Mouse (Mus musculus) limb, embryonic 13.5 days (tissue): ENCODE measurements around the gene Slc39a7. TPM values are rescaled to one million over a fixed set of nuclear protein-coding genes. Genes with fewer than 3 reads are reported as not detected.

Experiments
- ATAC-seq: fragments of 200-750 bp; cut with Nextera tagmentation; 2 replicates; pipeline ENCODE4 v1.8.0; 2017; ENCODE audit warnings: low read depth, moderate number of reproducible peaks, moderate TSS enrichment; ENCODE audit not compliant: low FRiP score
- H3K27ac ChIP-seq: fragments of 300-500 bp; sonication (generic); 2 replicates; pipeline ENCODE4 v1.5.1; 2015; ENCODE audit warnings: inconsistent platforms, mild to moderate bottlenecking, moderate library complexity
- H3K27me3 ChIP-seq: fragments of 300-500 bp; sonication (generic); 2 replicates; pipeline ENCODE4 v1.6.1; 2015; ENCODE audit warnings: mild to moderate bottlenecking, inconsistent platforms
- H3K36me3 ChIP-seq: fragments of 300-500 bp; sonication (generic); 2 replicates; pipeline ENCODE4 v1.6.1; 2015; ENCODE audit warnings: inconsistent platforms, mild to moderate bottlenecking, moderate library complexity
- H3K4me1 ChIP-seq: fragments of 300-500 bp; sonication (generic); 2 replicates; pipeline ENCODE4 v1.6.1; 2015; ENCODE audit warnings: inconsistent platforms
- H3K4me2 ChIP-seq: fragments of 300-500 bp; sonication (generic); replicated peaks from 2 replicates; pipeline ENCODE4 v1.6.1; 2015; ENCODE audit warnings: inconsistent platforms, mild to moderate bottlenecking, moderate library complexity
- H3K4me3 ChIP-seq: fragments of 300-500 bp; sonication (generic); 2 replicates; pipeline ENCODE4 v1.5.1; 2015; ENCODE audit warnings: moderate library complexity, mild to moderate bottlenecking, inconsistent platforms
- H3K9ac ChIP-seq: fragments of 300-500 bp; sonication (generic); 2 replicates; pipeline ENCODE4 v1.6.1; 2015; ENCODE audit warnings: mild to moderate bottlenecking, inconsistent platforms
- H3K9me3 ChIP-seq: fragments of 300-500 bp; sonication (generic); 2 replicates; pipeline ENCODE4 v1.6.1; 2016; ENCODE audit warnings: inconsistent platforms
- whole genome bisulfite sequencing: fragments of 180-500 bp; shearing (Covaris S2); methylation state at CpG from one replicate; pipeline ENCODE4 v1.1.7; 2015; 5-methylcytosine and 5-hydroxymethylcytosine counted together
- polyA plus RNA-seq: library from polyadenylated mRNA; unstranded; fragments of >200 nt; fragmentation: Nextera tagmentation; extraction: Ambion mirVana; gene quantifications from 2 replicates; pipeline ENCODE4 v1.2.1, GENCODE M21; 2015

Slc39a7 gene
- polyA plus RNA-seq, 1 experiment from 2014 or later = 244 TPM

- peak overlapping the region; percentile 44 for H3K4me3 ChIP-seq
- ATAC-seq = no peak
- WGBS = 25% methylated on average over 17 of the region's 17 CpGs
- H3K27ac ChIP-seq = peak overlapping the region; percentile 76
- peaks cover 36% of the 10 kb centered on the region for H3K36me3 ChIP-seq
- H3K9me3 ChIP-seq = no peaks in the 10 kb centered on the region
- H3K9ac ChIP-seq = peak overlapping the region; percentile 69
- H3K4me2 ChIP-seq = peak overlapping the region; percentile 64
- H3K4me1 ChIP-seq = peaks cover 45% of the 10 kb centered on the region
- peaks cover 48% of the 10 kb centered on the region for H3K27me3 ChIP-seq
Measured at GRCm38 (mm10) chr17:34039562-34040450, 8.3 kb upstream of the Slc39a7 start.

- H3K4me3 ChIP-seq = peak within 1 kb of the TSS; percentile 44
- WGBS = 4% methylated on average over 28 of the region's 28 CpGs
- peaks cover 48% of the 10 kb centered on the region for H3K27me3 ChIP-seq
- H3K4me1 ChIP-seq = peaks cover 45% of the 10 kb centered on the region
- peak; percentile 49 for ATAC-seq
- peaks cover 41% of the 10 kb centered on the region for H3K36me3 ChIP-seq
- peak within 1 kb of the TSS; percentile 64 for H3K4me2 ChIP-seq
- H3K9ac ChIP-seq = peak within 1 kb of the TSS; percentile 69
- peak within 1 kb of the TSS; percentile 78 for H3K27ac ChIP-seq
- H3K9me3 ChIP-seq = no peaks in the 10 kb centered on the region
Measured at GRCm38 (mm10) chr17:34038878-34039561, 7.5 kb upstream of the Slc39a7 start, which contains the start of gene Col11a2. Col11a2 (plus strand) TSS chr17:34039437.

GRCm38 (mm10) chr17:34038440-34038839 is 7.0 kb upstream of the Slc39a7 start:
- peaks cover 47% of the 10 kb centered on the region for H3K36me3 ChIP-seq
- ATAC-seq = peak; percentile 21
- WGBS = 18% methylated on average over 20 of the region's 21 CpGs

GRCm38 (mm10) chr17:34037241-34037640 is 5.8 kb upstream of the Slc39a7 start:
- Histone ChIP-seq H3K27me3 (peaks cover 41% of the 10 kb centered on the region), H3K36me3 (peaks cover 48% of the 10 kb centered on the region)

More at GRCm38 (mm10) chr17:34038440-34038839, 7.0 kb upstream of the Slc39a7 start:
- Histone ChIP-seq H3K9ac (peak overlapping the region; percentile 69; the same call in 1 of the 2 replicates), H3K4me3 (peak overlapping the region; percentile 44), H3K4me1 (peaks cover 51% of the 10 kb centered on the region), H3K9me3 (no peaks in the 10 kb centered on the region), H3K27me3 (peaks cover 48% of the 10 kb centered on the region), H3K27ac (peak overlapping the region; percentile 78), H3K4me2 (peak overlapping the region; percentile 64)

GRCm38 (mm10) chr17:34036647-34037046 is 5.2 kb upstream of the Slc39a7 start:
- WGBS = 81% methylated on average over 10 of the region's 10 CpGs

More at GRCm38 (mm10) chr17:34037241-34037640, 5.8 kb upstream of the Slc39a7 start:
- H3K9ac ChIP-seq = no peak overlapping the region
- H3K27ac ChIP-seq = peak overlapping the region; percentile 78; the same call in 1 of the 2 replicates
- 91% methylated on average over 7 of the region's 7 CpGs for WGBS
- no peak overlapping the region for H3K4me3 ChIP-seq
- peaks cover 59% of the 10 kb centered on the region for H3K4me1 ChIP-seq
- ATAC-seq = no peak
- no peak overlapping the region for H3K4me2 ChIP-seq
- H3K9me3 ChIP-seq = no peaks in the 10 kb centered on the region

GRCm38 (mm10) chr17:34035517-34035916 is 4.0 kb upstream of the Slc39a7 start:
- H3K9ac ChIP-seq = no peak overlapping the region
- H3K9me3 ChIP-seq = no peaks in the 10 kb centered on the region
- 93% methylated on average over 9 of the region's 9 CpGs for WGBS
- no peak overlapping the region for H3K4me3 ChIP-seq
- peaks cover 28% of the 10 kb centered on the region for H3K27me3 ChIP-seq
- H3K4me1 ChIP-seq = peaks cover 46% of the 10 kb centered on the region
- H3K27ac ChIP-seq = no peak overlapping the region
- peaks cover 51% of the 10 kb centered on the region for H3K36me3 ChIP-seq
- H3K4me2 ChIP-seq = no peak overlapping the region
- ATAC-seq = no peak

More at GRCm38 (mm10) chr17:34036647-34037046, 5.2 kb upstream of the Slc39a7 start:
- peaks cover 53% of the 10 kb centered on the region for H3K4me1 ChIP-seq
- no peak for ATAC-seq
- no peak overlapping the region for H3K27ac ChIP-seq
- peaks cover 48% of the 10 kb centered on the region for H3K36me3 ChIP-seq
- no peak overlapping the region for H3K4me3 ChIP-seq
- no peak overlapping the region for H3K9ac ChIP-seq
- no peaks in the 10 kb centered on the region for H3K9me3 ChIP-seq
- peaks cover 35% of the 10 kb centered on the region for H3K27me3 ChIP-seq
- H3K4me2 ChIP-seq = no peak overlapping the region

GRCm38 (mm10) chr17:34034064-34034463 is 2.6 kb upstream of the Slc39a7 start:
- Histone ChIP-seq H3K9ac (no peak overlapping the region), H3K27ac (no peak overlapping the region), H3K36me3 (peaks cover 65% of the 10 kb centered on the region), H3K4me3 (no peak overlapping the region), H3K27me3 (peaks cover 18% of the 10 kb centered on the region), H3K4me2 (no peak overlapping the region), H3K4me1 (peaks cover 49% of the 10 kb centered on the region), H3K9me3 (no peaks in the 10 kb centered on the region)
- 83% methylated on average over 10 of the region's 10 CpGs for WGBS
- no peak for ATAC-seq

- no peaks in the 10 kb centered on the region for H3K9me3 ChIP-seq
- peak overlapping the region; percentile 91 for H3K9ac ChIP-seq
- H3K4me3 ChIP-seq = peak overlapping the region; percentile 85; the same call in 1 of the 2 replicates
- peak overlapping the region; percentile 91 for H3K4me2 ChIP-seq
- H3K27ac ChIP-seq = 0 out of 2 replicates have a peak overlapping the region, but pooled peaks have one; percentile 1
- peaks cover 49% of the 10 kb centered on the region for H3K4me1 ChIP-seq
- ATAC-seq = no peak
- H3K36me3 ChIP-seq = peaks cover 72% of the 10 kb centered on the region
- 94% methylated on average over 9 of the region's 9 CpGs for WGBS
- H3K27me3 ChIP-seq = peaks cover 13% of the 10 kb centered on the region
Measured at GRCm38 (mm10) chr17:34033441-34033840, 2.0 kb upstream of the Slc39a7 start.

- no peaks in the 10 kb centered on the region for H3K9me3 ChIP-seq
- peak overlapping the region; percentile 91 for H3K9ac ChIP-seq
- H3K4me2 ChIP-seq = peak overlapping the region; percentile 91
- peaks cover 9% of the 10 kb centered on the region for H3K27me3 ChIP-seq
- H3K4me3 ChIP-seq = peak overlapping the region; percentile 85
- WGBS = 59% methylated on average over 9 of the region's 9 CpGs
- H3K27ac ChIP-seq = peak overlapping the region; percentile 44; the same call in 1 of the 2 replicates
- no peak for ATAC-seq
- H3K4me1 ChIP-seq = peaks cover 48% of the 10 kb centered on the region
- H3K36me3 ChIP-seq = peaks cover 70% of the 10 kb centered on the region
Measured at GRCm38 (mm10) chr17:34032806-34033205, 1.3 kb upstream of the Slc39a7 start.

GRCm38 (mm10) chr17:34032174-34032632 is 721 bp upstream of the Slc39a7 start:
- Histone ChIP-seq H3K4me1 (peaks cover 49% of the 10 kb centered on the region), H3K27ac (peak overlapping the region; percentile 95), H3K36me3 (peaks cover 64% of the 10 kb centered on the region), H3K9ac (peak overlapping the region; percentile 91), H3K4me2 (peak overlapping the region; percentile 91), H3K9me3 (no peaks in the 10 kb centered on the region), H3K27me3 (peaks cover 2% of the 10 kb centered on the region), H3K4me3 (peak overlapping the region; percentile 85)
- ATAC-seq = no peak
- under 1% methylated on average over 41 of the region's 48 CpGs for WGBS

- Histone ChIP-seq H3K4me1 (peaks cover 62% of the 10 kb centered on the region), H3K27me3 (no peaks in the 10 kb centered on the region), H3K4me3 (peak overlapping the region; percentile 85), H3K36me3 (peaks cover 51% of the 10 kb centered on the region), H3K9ac (peak overlapping the region; percentile 94), H3K9me3 (no peaks in the 10 kb centered on the region), H3K27ac (peak overlapping the region; percentile 95), H3K4me2 (peak overlapping the region; percentile 97)
- peak; percentile 1 for ATAC-seq
- 3% methylated on average over 20 of the region's 20 CpGs for WGBS
Measured at GRCm38 (mm10) chr17:34030861-34031326, 588 bp downstream of the Slc39a7 start.
